Mouse (Mus musculus) G1E (cell line): Measurements from ENCODE around the gene Fam3c. TPM values are rescaled to one million over a fixed set of nuclear protein-coding genes. Genes with fewer than 3 reads are reported as not detected.
A peak's percentile ranks its signal among the peaks of the same experiment; 100 is the strongest.

Experiments
- ATAC-seq: 2 replicates; pipeline ENCODE4 v1.8.0; 2016; ENCODE audit warnings: mild to moderate bottlenecking; ENCODE audit not compliant: insufficient number of reproducible peaks, poor library complexity, low FRiP score, severe bottlenecking; ENCODE audit errors: extremely low read depth
- DNase-seq: peaks from one replicate; pipeline ENCODE4 v3.0.0; 2012; ENCODE audit warnings: low spot score
- H3K27me3 ChIP-seq: 2 replicates; pipeline ENCODE4 v1.6.1; 2012; ENCODE audit warnings: mild to moderate bottlenecking, low read length, inconsistent platforms; ENCODE audit not compliant: insufficient read depth
- H3K36me3 ChIP-seq: replicated peaks from 2 replicates; pipeline ENCODE3; 2012; ENCODE audit warnings: mild to moderate bottlenecking, inconsistent platforms
- H3K4me1 ChIP-seq: 2 replicates; pipeline ENCODE4 v1.6.1; 2012; ENCODE audit warnings: low read depth, low read length, inconsistent platforms, mixed read lengths; ENCODE audit not compliant: insufficient read depth
- H3K4me3 ChIP-seq: 2 replicates; pipeline ENCODE4 v1.5.1; 2012; ENCODE audit warnings: low read depth, mild to moderate bottlenecking, inconsistent platforms, low read length, moderate library complexity, mixed read lengths
- H3K9me3 ChIP-seq: replicated peaks from 2 replicates; pipeline ENCODE4 v1.6.1; 2012; ENCODE audit warnings: inconsistent platforms
- CTCF ChIP-seq: IDR thresholded peaks from 2 replicates; pipeline ENCODE4 v1.5.1; 2012; ENCODE audit warnings: low read depth, low read length, inconsistent platforms, mixed read lengths
- GATA1 ChIP-seq: IDR thresholded peaks from 2 replicates; pipeline ENCODE4 v1.6.1; 2012; ENCODE audit warnings: borderline replicate concordance, low read length, inconsistent platforms, mixed read lengths
- GATA2 ChIP-seq: IDR thresholded peaks from 2 replicates; pipeline ENCODE4 v1.6.1; 2012; ENCODE audit warnings: low read depth, low read length, inconsistent platforms, borderline replicate concordance
- POLR2AphosphoS5 ChIP-seq: IDR thresholded peaks from 2 replicates; pipeline ENCODE4 v1.6.1; 2012; ENCODE audit warnings: low read depth, low read length, inconsistent platforms; ENCODE audit not compliant: insufficient replicate concordance
- TAL1 ChIP-seq: conservative IDR thresholded peaks from 2 replicates; pipeline ENCODE4 v1.6.1; 2012; ENCODE audit warnings: low read depth, low read length, inconsistent platforms, mixed read lengths
- polyA plus RNA-seq: library from polyadenylated mRNA; stranded (reverse); fragments of >175 nt; gene quantifications from 2 replicates; pipeline ENCODE4 v1.2.3, GENCODE M21; 2012
- total RNA-seq, 2 experiments: library from RNA; stranded (forward) in 1 of 2; stranded (reverse) in 1 of 2; fragments of 200-1000 nt in 1 of 2; fragments of >200 nt in 1 of 2; fragmentation: Nextera tagmentation in 1 of 2; gene quantifications; 2 replicates each; pipeline ENCODE4 v1.2.3; 2014 to 2017

Gene Fam3c
- total and polyA plus RNA-seq, 3 experiments: 3.3 to 20.6 (median 8.5) TPM

DNA sequence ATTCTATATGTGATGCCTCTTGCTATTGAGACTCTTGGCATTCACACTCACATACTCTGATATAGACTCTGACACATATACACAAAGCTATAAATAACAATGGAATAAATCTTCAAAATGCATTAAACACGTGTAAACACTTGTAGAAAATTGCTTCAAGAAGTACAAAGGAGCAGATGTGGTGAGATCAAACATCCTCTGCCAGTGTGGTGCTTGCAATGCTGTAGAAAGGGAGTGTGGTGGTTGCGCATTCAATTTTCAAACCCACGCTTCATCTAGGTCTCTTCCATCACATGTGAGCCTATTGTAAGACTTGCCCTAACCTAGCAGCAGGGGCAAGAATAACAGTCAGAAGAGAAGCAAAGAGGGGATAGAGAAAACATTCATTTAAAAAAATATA, 18.7 kb upstream of the Fam3c start:
- Histone ChIP-seq H3K9me3 (no peaks in the 10 kb centered on the region), H3K36me3 (no peaks in the 10 kb centered on the region), H3K4me3 (no peak overlapping the region), H3K27me3 (peaks cover 18% of the 10 kb centered on the region), H3K4me1 (peaks cover 11% of the 10 kb centered on the region; the same call in 1 of the 2 replicates)
- no peak for DNase-seq
- no peak for ATAC-seq
- TF ChIP-seq POLR2AphosphoS5 (no peak), GATA1 (no peak), CTCF (no peak), GATA2 (no peak), TAL1 (no peak)

DNA sequence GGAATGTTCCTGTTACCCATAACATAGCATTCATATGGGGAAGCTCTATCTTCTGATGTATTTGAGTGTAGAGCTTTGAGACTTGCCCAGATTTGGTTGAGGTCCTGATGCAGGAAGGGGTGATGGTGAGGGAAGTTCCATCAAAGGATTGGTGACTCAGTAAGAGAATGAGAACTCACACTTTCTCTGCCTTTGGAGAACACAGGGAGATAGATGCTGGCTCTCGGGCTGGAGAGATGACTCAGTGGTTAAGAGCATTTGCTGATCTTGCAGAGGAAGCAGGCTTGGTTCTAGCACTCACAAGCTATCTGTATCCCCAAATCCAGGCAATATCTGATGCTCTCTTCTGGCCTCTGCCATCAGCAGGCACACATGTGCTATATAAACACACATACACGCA, 17.4 kb upstream of the Fam3c start:
- Histone ChIP-seq H3K4me1 (peaks cover 6% of the 10 kb centered on the region; the same call in 1 of the 2 replicates), H3K4me3 (no peak overlapping the region), H3K9me3 (no peaks in the 10 kb centered on the region), H3K27me3 (peaks cover 16% of the 10 kb centered on the region), H3K36me3 (no peaks in the 10 kb centered on the region)
- ATAC-seq: no peak
- TF ChIP-seq GATA2: no peak
- no peak for TF ChIP-seq TAL1
- no peak for TF ChIP-seq CTCF
- no peak for TF ChIP-seq GATA1
- TF ChIP-seq POLR2AphosphoS5: no peak
- no peak for DNase-seq

DNA sequence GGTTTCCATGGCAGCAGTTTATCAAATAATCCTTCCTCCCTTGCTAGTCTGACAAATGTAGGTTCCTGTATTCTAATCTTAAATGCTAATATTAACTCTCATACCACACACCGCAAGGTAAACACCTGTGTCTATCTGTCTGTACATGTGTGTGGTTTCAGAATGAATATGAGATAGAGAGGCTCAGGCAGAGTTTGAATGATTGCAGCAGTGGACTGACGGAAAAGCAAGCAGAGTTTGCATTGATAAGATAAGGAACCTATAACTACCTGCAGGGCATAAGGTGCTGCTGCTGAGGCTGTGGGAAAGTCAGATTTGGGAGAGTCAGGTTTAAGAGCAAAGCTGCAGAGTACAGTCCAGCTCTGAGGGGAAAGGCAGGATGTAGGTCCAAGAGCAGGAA, 10.9 kb upstream of the Fam3c start:
- TF ChIP-seq GATA1 (no peak), TAL1 (no peak; the same call in 1 of the 2 replicates), GATA2 (no peak), POLR2AphosphoS5 (no peak), CTCF (no peak)
- ATAC-seq (peak; percentile 61), DNase-seq (no peak)
- Histone ChIP-seq H3K4me3 (no peak overlapping the region), H3K9me3 (no peaks in the 10 kb centered on the region), H3K4me1 (peaks cover 13% of the 10 kb centered on the region), H3K36me3 (no peaks in the 10 kb centered on the region), H3K27me3 (0 out of 2 replicates have a peak, but pooled peaks cover 5% of the 10 kb centered on the region)

DNA sequence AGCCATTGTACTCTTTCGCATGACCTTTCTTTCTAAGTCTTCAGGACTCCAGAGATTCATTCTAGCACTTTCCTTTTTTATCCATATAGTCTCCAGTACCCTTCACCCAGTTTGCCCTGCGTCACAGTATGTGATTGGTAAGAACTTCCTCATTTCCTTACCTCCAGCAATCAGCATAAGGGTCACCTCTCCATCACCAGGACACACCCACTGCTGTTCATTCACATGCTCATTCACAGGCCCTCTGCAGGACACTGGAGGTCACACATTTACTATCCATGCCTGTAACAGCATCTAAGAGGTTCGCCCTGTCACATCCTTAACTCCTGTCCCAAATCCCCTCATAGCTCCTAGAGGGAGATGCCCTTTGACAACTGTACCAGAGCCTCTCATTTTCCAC, 7.5 kb upstream of the Fam3c start:
- no peak for TF ChIP-seq GATA2
- TF ChIP-seq CTCF: no peak
- TF ChIP-seq TAL1: no peak
- TF ChIP-seq POLR2AphosphoS5: no peak
- no peak for TF ChIP-seq GATA1
- ATAC-seq (peak; percentile 18; the same call in 1 of the 2 replicates), DNase-seq (no peak)
- H3K27me3 ChIP-seq: peaks cover 7% of the 10 kb centered on the region
- H3K9me3 ChIP-seq: no peaks in the 10 kb centered on the region
- H3K36me3 ChIP-seq: no peaks in the 10 kb centered on the region
- H3K4me3 ChIP-seq: no peak overlapping the region
- H3K4me1 ChIP-seq: peaks cover 17% of the 10 kb centered on the region

DNA sequence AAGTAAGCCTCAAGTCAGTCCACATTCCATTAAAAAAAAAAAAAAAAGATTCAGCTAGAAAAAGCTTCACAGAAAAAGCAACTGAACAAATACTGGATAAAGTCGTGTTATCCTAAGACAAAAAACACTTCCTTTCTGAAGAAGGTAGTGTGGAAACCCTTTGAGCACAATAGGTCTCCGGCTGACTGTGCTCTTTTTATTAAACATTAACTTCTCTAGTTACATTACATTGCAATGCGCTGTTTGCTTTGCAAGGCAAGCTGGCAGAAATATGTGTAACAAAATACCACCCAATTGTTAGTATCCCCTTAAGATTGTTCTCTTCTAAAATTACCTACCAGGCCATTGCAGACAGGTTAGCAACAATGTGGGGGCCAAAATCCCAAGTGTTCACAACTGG, 5.9 kb upstream of the Fam3c start:
- TF ChIP-seq GATA1 (no peak), POLR2AphosphoS5 (no peak), CTCF (no peak), TAL1 (no peak), GATA2 (no peak)

DNA sequence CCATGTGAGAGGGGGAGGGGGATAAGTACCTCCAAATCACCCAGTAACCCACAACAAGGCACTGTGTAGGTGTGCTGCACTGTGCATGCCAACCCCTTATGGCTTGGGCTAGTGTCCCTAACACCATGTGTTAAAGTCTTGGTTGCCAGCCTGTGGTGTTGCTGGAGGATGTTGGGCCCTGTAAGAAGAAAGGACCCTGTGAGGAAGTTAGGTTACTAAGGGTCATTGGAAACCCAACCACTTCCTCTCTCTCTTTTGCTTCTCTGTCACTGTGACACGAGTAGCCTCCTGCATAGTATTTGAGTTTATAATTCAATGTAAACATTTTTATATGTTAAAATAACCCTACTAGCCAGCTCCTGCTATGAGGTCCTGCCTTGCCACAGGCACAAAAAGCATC, 3.0 kb upstream of the Fam3c start:
- H3K4me3 ChIP-seq: no peak overlapping the region

More for the DNA sequence above, 5.9 kb upstream of the Fam3c start:
- Histone ChIP-seq H3K9me3 (0 out of 2 replicates have a peak, but pooled peaks cover 2% of the 10 kb centered on the region), H3K4me1 (peaks cover 12% of the 10 kb centered on the region), H3K4me3 (no peak overlapping the region), H3K27me3 (peaks cover 7% of the 10 kb centered on the region), H3K36me3 (no peaks in the 10 kb centered on the region)
- ATAC-seq (no peak), DNase-seq (no peak)

DNA sequence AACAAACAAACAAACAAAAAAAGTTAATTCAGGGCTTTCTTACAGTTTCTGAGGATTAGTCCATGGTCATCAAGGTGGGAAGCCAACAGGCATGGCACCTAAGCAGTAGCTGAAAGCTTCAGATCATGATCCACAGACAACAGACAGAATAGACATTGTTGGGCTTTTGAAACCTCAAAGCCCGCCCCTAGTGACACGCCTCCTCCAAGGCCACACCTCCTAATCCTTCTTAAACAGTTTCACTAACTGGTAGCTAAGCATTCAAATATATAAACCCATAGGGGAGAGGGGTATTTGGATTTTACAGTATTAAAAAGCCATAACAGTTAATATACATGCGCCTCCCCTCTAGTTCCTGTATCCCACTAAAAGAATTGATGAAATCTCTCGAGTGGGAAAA, 1.3 kb upstream of the Fam3c start:
- DNase-seq (no peak), ATAC-seq (no peak)
- Histone ChIP-seq H3K4me3 (no peak overlapping the region), H3K27me3 (peaks cover 4% of the 10 kb centered on the region), H3K36me3 (peaks cover 2% of the 10 kb centered on the region), H3K4me1 (peaks cover 10% of the 10 kb centered on the region), H3K9me3 (peaks cover 9% of the 10 kb centered on the region)
- TF ChIP-seq POLR2AphosphoS5: no peak
- TF ChIP-seq CTCF: no peak
- TF ChIP-seq GATA1: no peak
- no peak for TF ChIP-seq GATA2
- TF ChIP-seq TAL1: no peak

More for the DNA sequence above, 3.0 kb upstream of the Fam3c start:
- H3K9me3 ChIP-seq: peaks cover 9% of the 10 kb centered on the region
- no peak for TF ChIP-seq CTCF
- peaks cover 7% of the 10 kb centered on the region for H3K27me3 ChIP-seq
- ATAC-seq: no peak
- peaks cover 2% of the 10 kb centered on the region for H3K36me3 ChIP-seq
- H3K4me1 ChIP-seq: peaks cover 14% of the 10 kb centered on the region
- DNase-seq: no peak
